Mouse (Mus musculus) liver, adult (tissue): ENCODE data around the gene Rxfp3.

Source experiments
- GATA4 ChIP-seq: IDR thresholded peaks from 2 replicates; pipeline ENCODE4 v1.6.1; 2014; ENCODE audit warnings: mild to moderate bottlenecking, low read length; ENCODE audit not compliant: insufficient replicate concordance

The Rxfp3 gene

DNA sequence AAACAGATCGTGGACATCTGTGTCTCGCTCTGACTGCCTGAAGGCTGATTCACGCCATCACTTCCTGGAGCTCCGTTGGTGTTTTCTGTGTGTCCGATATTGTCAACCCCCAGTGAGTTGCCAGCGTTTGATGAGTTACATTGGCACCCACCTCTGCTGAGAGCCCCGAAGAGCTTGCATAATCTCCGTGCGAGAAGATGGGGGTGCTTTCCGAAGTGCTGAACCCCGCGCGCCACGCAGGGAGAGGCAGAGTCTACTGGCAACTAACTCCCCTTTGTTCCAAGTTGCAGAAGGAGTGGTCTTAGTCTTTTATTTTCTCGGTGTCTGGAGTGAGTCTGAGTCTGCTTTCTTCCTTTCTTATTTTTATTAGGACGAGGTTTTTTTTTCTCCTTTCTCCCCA is at the start of gene Rxfp3:
Gene Rxfp3, minus strand, starts transcription at position 281 of the 400 bp plus-strand sequence.
- no peak for TF ChIP-seq GATA4

GRCm38 (mm10) chr15:11084993-11085365 is 47.2 kb upstream of the Rxfp3 start:
- TF ChIP-seq GATA4 = no peak

DNA sequence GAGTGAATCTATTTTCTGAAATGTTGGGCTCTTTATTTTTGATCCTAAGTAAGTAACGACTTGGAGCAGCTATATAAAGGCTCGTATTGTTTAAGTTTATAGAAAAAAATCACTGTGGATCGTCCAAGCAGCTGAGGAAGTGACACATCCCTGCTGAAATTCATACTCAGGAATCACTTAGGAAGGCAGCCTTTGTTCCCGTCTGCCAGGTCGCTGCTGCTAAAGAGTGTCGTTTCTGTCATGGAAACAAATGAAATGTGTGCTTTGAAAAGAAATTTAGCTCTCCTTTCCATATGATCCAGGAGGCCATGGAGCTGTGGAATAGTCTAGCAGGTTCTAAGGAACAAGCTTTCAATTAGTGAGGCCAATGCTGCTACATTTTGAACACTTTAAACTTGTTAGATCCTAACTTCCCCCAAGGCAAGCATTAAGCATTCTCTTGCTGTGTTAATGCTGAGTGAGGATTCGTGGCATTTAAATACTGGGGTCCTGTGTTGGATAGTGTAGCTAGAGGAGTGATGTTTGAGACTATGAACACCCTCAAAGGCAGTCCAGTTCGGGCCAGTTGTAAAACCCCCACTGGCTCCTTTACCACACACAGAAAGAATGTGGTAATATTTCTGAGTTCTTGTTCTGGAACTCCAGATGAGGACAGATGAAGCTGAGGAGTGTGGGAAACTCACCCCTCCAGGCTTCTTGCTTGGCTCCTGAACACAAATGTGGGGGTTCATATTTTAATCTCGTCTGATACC is 46.6 kb upstream of the Rxfp3 start:
- no peak for TF ChIP-seq GATA4

GRCm38 (mm10) chr15:11083678-11084077 is 45.9 kb upstream of the Rxfp3 start:
- no peak for TF ChIP-seq GATA4

GRCm38 (mm10) chr15:11082961-11083569 is 45.3 kb upstream of the Rxfp3 start:
- TF ChIP-seq GATA4 = no peak

- TF ChIP-seq GATA4 = no peak
Measured at GRCm38 (mm10) chr15:11075726-11076361, 38.1 kb upstream of the Rxfp3 start.

DNA sequence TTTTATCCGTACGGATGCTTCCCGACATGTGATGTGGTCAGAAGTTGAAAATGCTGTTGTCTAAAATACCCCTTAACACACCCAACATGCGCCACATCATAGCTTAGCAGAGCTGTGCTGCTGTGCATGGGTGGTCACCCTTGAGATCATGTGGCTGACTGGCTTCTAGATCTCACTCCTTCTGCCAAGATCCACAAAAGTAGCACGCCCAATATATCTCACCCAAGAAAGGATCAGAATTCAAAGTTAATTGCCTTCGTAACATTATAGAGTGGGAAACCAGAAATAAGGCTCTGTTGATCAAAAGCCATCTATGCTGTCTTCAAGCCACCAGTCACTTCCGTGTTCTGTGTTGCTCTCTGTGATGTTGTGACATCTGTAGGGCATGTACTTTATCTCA is 30.1 kb upstream of the Rxfp3 start:
- no peak for TF ChIP-seq GATA4

DNA sequence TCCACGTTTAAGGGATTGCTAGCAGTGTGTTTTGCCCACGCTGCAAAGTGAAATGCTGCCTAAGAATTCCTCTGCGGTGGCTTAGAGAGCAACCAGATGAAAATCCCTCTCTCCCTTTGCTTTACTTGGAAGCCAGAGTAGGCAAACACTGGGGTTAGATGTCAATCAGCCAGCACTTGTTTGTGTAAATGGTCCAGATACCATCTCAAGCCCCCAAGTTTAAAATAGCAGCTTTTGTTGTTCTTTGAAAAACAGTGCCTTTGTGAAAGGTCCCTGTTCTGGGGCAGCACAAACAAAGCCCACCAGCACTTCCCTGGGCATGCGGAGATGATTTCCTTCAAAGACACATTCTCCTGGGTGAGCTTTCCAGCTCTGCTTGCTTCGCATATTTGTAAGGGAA is 28.5 kb upstream of the Rxfp3 start:
- no peak for TF ChIP-seq GATA4

GRCm38 (mm10) chr15:11065528-11066171 is 27.9 kb upstream of the Rxfp3 start:
- TF ChIP-seq GATA4 = no peak

DNA sequence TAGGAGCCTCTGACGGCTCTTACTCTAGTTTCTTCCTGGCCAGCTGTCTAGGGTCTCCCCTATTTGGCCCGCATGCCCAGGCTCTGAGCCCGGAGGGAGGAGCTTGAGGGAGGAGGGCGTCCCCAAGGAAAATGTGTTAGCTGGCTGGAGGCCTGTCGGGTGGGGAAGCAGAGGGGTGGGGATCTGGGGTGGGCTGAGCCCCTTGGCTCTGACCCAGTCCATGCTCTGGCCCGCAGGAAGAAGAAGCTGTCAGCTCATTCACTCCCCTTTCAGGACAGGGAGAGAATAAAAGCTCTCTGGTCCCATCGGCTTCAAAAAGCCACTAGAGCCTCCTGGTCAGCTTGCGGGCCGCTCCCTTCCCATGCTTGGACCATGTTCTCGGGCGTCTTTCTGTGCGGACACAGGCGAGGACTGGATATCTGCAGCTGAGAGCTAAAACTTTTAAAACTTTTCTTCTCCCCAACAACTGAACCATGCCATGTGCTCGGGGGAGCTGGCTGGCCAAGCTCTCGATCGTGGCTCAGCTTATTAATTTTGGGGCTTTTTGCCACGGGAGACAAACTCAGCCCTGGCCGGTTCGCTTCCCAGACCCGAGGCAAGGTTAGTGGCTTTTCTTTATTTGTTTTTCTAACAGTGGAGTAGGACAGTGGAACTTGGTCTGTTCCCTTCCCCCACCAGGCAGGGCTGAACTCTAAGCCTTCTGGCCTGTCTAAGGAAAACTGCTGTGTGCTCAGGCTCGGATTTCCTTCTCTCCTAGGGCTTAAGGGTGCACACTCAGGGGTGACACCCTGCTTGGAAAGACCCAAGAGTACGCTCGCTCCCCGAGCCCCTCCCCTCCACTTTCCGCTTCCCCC is 27.0 kb upstream of the Rxfp3 start, which contains the start of gene Adamts12:
Gene Adamts12, plus strand, starts transcription at position 233 of the 854 bp plus-strand sequence.
- no peak for TF ChIP-seq GATA4

DNA sequence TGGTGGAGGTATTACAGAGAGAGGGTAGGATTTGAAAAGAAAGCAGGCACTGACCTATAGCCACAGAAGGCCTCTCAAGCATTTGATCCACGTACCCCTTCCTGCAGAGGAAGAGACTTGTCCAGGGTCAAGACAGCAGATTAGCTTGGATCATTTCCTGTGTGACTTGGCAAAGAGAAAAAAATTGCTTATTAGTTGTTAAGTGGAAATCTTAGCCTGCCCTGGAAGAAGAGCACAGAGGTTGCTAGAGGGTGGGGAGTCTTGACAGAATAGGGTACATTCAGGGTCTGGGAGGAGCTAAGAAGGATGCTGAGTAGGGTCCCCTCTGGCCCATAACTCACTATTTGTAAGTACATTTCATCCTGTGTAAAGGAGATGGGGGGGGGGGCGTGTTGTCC is 26.4 kb upstream of the Rxfp3 start:
- peak; percentile 77 for TF ChIP-seq GATA4

DNA sequence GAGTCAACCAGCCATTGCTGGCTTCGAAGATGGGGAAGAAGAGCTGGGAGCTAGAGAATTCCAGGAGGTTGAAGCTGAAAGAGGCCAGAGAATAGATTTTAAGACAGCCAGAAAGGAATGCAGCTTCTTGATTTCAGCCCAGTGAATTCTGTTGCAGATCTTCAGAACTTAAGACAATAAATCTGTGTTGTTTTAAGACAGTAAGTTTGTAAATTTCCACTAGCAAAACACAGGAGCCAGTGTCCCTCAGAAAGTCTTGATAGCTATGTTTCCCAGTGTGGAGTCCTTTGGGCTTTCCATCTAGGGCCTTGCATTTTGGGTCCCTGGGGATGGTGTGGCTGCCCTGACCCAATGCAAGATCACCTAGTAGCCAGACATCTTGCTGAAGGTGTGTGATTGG is 25.1 kb upstream of the Rxfp3 start:
- no peak for TF ChIP-seq GATA4

DNA sequence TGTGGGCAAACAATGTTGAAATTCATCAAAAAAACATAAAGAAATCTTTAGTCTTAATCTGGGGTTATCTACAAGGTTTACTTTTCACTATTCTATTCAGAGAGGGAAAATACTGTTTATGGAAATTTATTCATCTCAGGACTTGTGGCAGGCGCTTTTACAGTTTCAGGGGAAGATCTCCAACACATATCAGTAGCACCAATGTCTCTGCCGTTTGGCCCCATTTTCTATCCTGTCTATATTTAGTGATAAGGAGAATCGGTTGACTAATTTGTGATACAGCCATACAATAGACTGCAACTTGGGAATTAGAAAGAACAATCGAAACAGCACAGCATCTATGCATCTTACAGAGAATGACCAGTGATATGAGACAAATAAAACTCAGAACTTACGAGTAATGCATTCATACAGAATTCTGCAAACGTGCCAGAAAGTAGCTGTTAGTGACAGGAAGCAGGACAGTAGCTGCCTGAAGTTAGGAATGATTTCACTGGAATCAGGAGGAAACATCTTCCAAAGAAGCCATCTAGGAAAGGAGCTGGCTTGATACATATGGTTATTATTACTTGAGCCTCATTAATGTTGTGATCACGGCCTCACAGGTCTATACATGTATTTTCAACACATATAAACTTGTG is 16.8 kb upstream of the Rxfp3 start:
- TF ChIP-seq GATA4 = no peak

DNA sequence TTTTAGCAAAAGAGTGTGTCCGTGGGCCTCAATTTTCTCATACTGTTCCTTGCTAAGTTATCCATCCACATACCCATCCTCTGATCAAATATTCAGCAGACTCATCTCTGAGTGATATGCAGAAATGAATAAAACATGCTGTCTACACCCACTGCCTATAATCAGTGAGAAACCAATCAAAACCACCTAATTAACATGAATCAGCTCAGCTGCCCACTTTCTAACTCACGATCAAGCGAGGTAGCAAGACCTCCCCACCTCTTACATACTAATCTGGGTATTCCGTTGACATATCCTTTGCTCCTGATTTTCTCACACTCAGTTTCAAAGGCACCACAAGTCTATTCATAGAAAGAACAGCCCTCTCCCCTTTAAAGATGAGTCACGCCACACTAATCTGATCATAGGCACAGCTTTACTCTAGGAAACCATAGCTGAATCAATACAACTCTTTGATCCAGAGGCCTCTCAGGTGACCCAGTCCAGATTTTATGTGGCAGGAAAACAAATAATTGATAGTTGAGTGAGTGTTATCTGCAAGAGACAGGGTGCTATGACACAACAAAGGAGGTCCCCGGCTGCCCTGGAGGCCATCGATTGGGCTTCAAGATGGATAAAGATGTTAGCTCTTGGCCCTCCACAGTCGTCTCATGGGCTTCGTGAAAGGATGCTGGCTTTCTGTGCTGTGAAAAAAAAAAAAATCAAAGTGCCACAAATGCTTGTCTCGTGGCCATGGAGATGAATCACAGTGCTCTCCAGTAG is 16.1 kb upstream of the Rxfp3 start:
- TF ChIP-seq GATA4 = no peak
